Mouse (Mus musculus) kidney, postnatal 0 days (tissue): ENCODE measurements at regions not wholly inside any gene's neighbourhood (a gene's known extent, or its start where the extent isn't known, plus 50 kb on each side); places are given as distances from the start of the nearest gene placed in this dataset.

Source experiments
- ATAC-seq: fragments of 200-750 bp; cut with Nextera tagmentation; replicated peaks from 2 replicates; pipeline ENCODE4 v1.8.0; 2017; ENCODE audit warnings: low read depth, moderate number of reproducible peaks, moderate TSS enrichment, moderate library complexity; ENCODE audit not compliant: low FRiP score
- DNase-seq: peaks from one replicate; pipeline ENCODE4 v3.0.0-alpha.2; 2016; ENCODE audit warnings: low spot score
- H3K27ac ChIP-seq: fragments of 300-500 bp; sonication (generic); 2 replicates; pipeline ENCODE4 v1.5.1; 2014; ENCODE audit warnings: mild to moderate bottlenecking
- H3K27me3 ChIP-seq: fragments of 300-500 bp; sonication (generic); 2 replicates; pipeline ENCODE4 v1.6.1; 2014; ENCODE audit warnings: low read length, mixed read lengths; ENCODE audit not compliant: insufficient read depth
- H3K36me3 ChIP-seq: fragments of 300-500 bp; sonication (generic); 2 replicates; pipeline ENCODE4 v1.6.1; 2014; ENCODE audit warnings: low read length, mixed read lengths; ENCODE audit not compliant: insufficient read depth
- H3K4me1 ChIP-seq: fragments of 300-500 bp; sonication (generic); replicated peaks from 2 replicates; pipeline ENCODE4 v1.6.1; 2014; ENCODE audit warnings: antibody characterized with exemption, low read length, mixed read lengths; ENCODE audit not compliant: insufficient read depth
- H3K4me2 ChIP-seq: fragments of 300-500 bp; sonication (generic); 2 replicates; pipeline ENCODE4 v1.6.1; 2014; ENCODE audit warnings: mild to moderate bottlenecking, low read length, moderate library complexity, mixed read lengths
- H3K4me3 ChIP-seq: fragments of 300-500 bp; sonication (generic); replicated peaks from 2 replicates; pipeline ENCODE4 v1.5.1; 2014; ENCODE audit warnings: low read depth, low read length
- H3K9ac ChIP-seq: fragments of 300-500 bp; sonication (generic); 2 replicates; pipeline ENCODE4 v1.6.1; 2014; ENCODE audit warnings: low read depth, low read length
- H3K9me3 ChIP-seq: fragments of 300-500 bp; sonication (generic); replicated peaks from 2 replicates; pipeline ENCODE4 v1.6.1; 2016; ENCODE audit warnings: low read length, inconsistent platforms, mixed read lengths
- CTCF ChIP-seq: IDR thresholded peaks from 2 replicates; pipeline ENCODE4 v1.5.1; 2016; ENCODE audit warnings: antibody characterized with exemption, low read depth, mild to moderate bottlenecking, moderate library complexity
- WGBS: fragments of 180-500 bp; shearing (Covaris S2); extraction: QIAGEN DNeasy Blood & Tissue Kit; methylation state at CpG from one replicate; pipeline ENCODE4 v1.1.7; 2014; 5-methylcytosine and 5-hydroxymethylcytosine counted together

DNA sequence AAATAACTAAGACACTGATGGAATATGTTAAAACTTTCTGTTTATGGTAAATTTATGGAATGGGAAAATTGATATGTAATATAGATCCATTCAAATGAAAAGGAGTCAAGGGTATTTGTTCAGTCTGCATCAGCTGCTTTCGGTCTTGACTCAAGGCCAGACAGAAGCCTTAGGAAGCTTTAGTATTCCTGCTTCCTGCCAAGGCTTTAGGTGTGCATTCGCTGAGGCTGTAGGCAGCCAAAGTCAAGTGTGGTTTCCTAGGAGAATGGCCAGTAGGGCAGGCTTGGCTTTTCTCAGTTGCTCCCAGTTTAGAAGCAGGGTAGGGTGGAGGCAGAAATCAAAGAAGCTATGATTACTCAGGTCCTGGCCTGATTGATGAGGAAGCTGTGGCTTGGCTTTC is 217.2 kb upstream of the B430305J03Rik start:
- TF ChIP-seq CTCF = no peak
- H3K27me3 ChIP-seq = no peaks in the 10 kb centered on the region
- WGBS = 87% methylated on average over 2 of the region's 2 CpGs
- no peaks in the 10 kb centered on the region for H3K36me3 ChIP-seq
- H3K9ac ChIP-seq = no peak overlapping the region
- H3K9me3 ChIP-seq = no peaks in the 10 kb centered on the region
- no peak for ATAC-seq
- H3K27ac ChIP-seq = no peak overlapping the region
- no peaks in the 10 kb centered on the region for H3K4me1 ChIP-seq
- DNase-seq = no peak
- no peak overlapping the region for H3K4me3 ChIP-seq
- no peak overlapping the region for H3K4me2 ChIP-seq

DNA sequence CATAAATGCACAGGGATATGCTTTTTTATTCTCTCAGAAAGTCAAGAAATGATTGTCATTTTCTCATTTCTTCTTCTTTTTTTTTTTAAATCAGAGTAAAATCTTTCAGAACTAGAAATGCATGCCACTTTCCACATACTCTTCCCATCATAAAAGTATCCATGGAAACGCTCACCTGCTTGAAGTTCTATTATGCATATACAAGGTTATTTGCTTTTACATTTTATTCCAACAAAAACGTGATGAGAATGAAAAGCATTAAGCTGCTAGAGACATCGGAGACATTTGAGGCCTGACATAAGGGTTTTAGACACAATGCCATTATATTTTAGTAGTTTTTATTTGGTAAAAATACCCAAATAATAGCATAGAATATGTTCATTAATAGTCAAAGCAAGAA is 214.5 kb upstream of the B430305J03Rik start:
- DNase-seq (no peak), ATAC-seq (no peak)
- TF ChIP-seq CTCF = no peak
- H3K27me3 ChIP-seq = no peaks in the 10 kb centered on the region
- no peak overlapping the region for H3K4me3 ChIP-seq
- H3K27ac ChIP-seq = no peak overlapping the region
- no peaks in the 10 kb centered on the region for H3K9me3 ChIP-seq
- no peaks in the 10 kb centered on the region for H3K36me3 ChIP-seq
- no peak overlapping the region for H3K4me2 ChIP-seq
- no peak overlapping the region for H3K9ac ChIP-seq
- no peaks in the 10 kb centered on the region for H3K4me1 ChIP-seq
- 81% methylated on average over 3 of the region's 3 CpGs for WGBS

DNA sequence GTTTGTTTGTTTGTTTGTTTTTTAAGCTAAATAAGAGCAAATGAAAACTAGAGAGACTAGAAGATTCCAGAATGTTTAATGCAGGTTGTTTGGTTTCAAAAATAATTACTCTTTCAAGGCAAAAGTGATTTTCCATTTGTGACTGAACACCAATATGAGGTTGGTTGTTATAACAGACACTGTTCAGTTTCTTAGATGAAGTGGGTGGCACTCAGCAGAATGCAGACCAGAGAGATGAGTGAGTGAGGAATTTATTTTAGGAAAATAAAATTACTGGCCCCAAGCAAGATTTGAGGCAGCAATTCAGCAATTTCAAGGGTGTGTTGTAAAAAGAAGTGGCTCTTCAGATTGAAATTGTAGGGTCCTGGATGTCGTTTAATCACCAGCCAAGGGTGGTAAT is 171.4 kb upstream of the B430305J03Rik start:
- Histone ChIP-seq H3K27me3 (no peaks in the 10 kb centered on the region), H3K9me3 (no peaks in the 10 kb centered on the region), H3K27ac (no peak overlapping the region), H3K4me1 (no peaks in the 10 kb centered on the region), H3K9ac (no peak overlapping the region), H3K36me3 (no peaks in the 10 kb centered on the region), H3K4me3 (no peak overlapping the region), H3K4me2 (no peak overlapping the region)
- no peak for ATAC-seq
- TF ChIP-seq CTCF = no peak
- DNase-seq = no peak
- WGBS = 41% methylated on average over 1 of the region's 1 CpGs

DNA sequence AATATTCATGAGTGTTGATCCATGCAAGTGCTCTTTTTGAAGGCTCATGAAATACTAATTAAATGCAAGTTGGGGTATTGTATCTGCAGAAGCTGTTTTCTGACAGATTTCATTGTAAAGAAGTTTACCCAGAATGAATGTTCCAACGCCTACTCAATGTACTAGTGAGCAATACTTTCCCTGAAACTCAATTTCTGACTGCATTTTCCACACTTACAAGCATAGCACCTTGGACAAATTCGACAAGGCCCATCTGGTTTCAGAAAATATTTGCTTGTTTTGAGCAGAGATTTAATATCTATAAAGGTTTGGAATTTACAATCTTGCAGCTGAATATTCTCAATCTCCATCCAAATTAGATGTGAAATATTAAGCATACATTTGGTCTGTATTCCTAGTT is 170.0 kb upstream of the B430305J03Rik start:
- ATAC-seq (no peak), DNase-seq (no peak)
- TF ChIP-seq CTCF = no peak
- Histone ChIP-seq H3K4me2 (no peak overlapping the region), H3K4me1 (no peaks in the 10 kb centered on the region), H3K9ac (no peak overlapping the region), H3K4me3 (no peak overlapping the region), H3K27ac (no peak overlapping the region), H3K27me3 (no peaks in the 10 kb centered on the region), H3K36me3 (no peaks in the 10 kb centered on the region), H3K9me3 (no peaks in the 10 kb centered on the region)
- 69% methylated on average over 2 of the region's 2 CpGs for WGBS

DNA sequence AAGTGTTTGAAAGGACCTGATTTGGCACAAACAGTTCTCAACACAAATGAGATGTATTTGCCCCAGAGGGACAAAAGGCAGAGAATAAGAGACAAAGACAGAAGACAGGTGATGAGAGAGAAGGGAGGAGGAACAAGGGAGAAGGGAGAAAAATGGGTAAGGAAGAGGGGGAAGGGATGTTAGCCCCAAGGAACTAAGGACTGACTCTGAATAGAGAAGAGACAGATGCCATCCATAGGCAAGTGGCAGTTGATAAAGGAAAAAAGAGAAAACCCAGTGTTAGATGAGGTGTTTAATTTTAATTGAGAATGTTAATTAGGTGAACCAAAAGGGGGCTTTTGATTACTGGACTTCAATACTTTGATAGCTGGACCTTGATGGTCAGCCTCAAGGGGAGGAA is 137.4 kb upstream of the B430305J03Rik start:
- Histone ChIP-seq H3K9ac (no peak overlapping the region), H3K36me3 (no peaks in the 10 kb centered on the region), H3K4me3 (no peak overlapping the region), H3K27ac (no peak overlapping the region), H3K27me3 (no peaks in the 10 kb centered on the region), H3K9me3 (no peaks in the 10 kb centered on the region), H3K4me1 (no peaks in the 10 kb centered on the region), H3K4me2 (no peak overlapping the region)
- TF ChIP-seq CTCF = no peak
- DNase-seq (no peak), ATAC-seq (no peak)

DNA sequence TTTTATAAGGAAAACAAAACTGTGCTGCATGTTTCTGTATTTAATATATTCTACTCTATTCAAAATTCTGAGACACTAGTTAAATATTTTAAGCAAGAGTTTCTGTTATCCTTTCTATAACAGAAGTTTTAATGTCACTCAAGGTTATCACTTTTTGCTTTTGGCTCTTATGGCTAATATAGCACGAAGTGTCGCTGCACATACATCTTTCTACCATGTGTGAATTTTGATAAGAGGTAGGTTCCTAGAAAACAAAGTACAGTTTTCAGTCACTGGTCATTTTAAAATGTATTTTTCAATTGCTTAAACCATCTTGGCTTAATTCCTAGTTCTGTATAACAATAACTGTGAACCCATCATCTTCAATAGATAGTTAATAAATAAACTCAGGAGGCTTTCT is 129.1 kb upstream of the B430305J03Rik start:
- no peaks in the 10 kb centered on the region for H3K9me3 ChIP-seq
- H3K27ac ChIP-seq = no peak overlapping the region
- ATAC-seq = no peak
- WGBS = 92% methylated on average over 2 of the region's 2 CpGs
- no peak for TF ChIP-seq CTCF
- H3K4me3 ChIP-seq = no peak overlapping the region
- H3K27me3 ChIP-seq = no peaks in the 10 kb centered on the region
- H3K9ac ChIP-seq = no peak overlapping the region
- H3K36me3 ChIP-seq = no peaks in the 10 kb centered on the region
- H3K4me2 ChIP-seq = no peak overlapping the region
- no peaks in the 10 kb centered on the region for H3K4me1 ChIP-seq
- no peak for DNase-seq

DNA sequence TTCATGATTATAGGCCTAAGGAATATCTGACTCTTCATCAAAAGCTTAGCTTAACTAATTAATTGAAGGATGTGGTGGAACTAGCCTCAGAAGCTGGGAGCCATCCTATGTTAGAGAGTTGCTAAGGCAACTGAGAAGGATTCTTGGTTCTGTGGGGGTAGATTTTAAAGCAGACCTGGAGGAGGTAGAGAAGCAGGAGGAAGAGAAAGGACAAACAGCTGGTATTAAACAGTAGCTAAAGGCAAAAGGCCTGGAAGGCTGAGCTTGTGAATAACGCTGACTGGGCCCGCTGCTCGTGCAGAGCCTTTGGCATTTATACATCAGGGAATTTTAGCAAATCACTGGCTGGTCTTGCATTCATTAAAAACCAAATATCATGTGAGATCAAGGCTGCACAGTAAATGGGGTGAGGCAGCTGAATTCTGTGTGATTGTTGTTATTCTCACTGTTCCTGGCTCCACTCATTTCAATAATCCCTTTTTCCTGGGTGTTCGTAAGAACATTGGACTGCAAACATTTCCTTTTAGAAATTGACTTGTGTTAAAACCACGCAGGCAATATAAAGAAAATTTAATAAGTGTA is 121.1 kb upstream of the B430305J03Rik start:
- Histone ChIP-seq H3K27me3 (no peaks in the 10 kb centered on the region), H3K9ac (no peak overlapping the region), H3K36me3 (no peaks in the 10 kb centered on the region), H3K27ac (no peak overlapping the region), H3K4me3 (no peak overlapping the region), H3K4me1 (no peaks in the 10 kb centered on the region), H3K4me2 (no peak overlapping the region), H3K9me3 (no peaks in the 10 kb centered on the region)
- DNase-seq = no peak
- no peak for ATAC-seq
- TF ChIP-seq CTCF = no peak
- WGBS = 80% methylated on average over 5 of the region's 5 CpGs
